Mouse (Mus musculus) forebrain, postnatal 0 days (tissue): ENCODE measurements around the gene Jmjd6. TPM values are rescaled to one million over a fixed set of nuclear protein-coding genes. Genes with fewer than 3 reads are reported as not detected.
A peak's percentile ranks its signal among the peaks of the same experiment; 100 is the strongest.

Experiments used
- ATAC-seq: fragments of 200-750 bp; cut with Nextera tagmentation; 2 replicates; pipeline ENCODE4 v1.8.0; 2017; ENCODE audit warnings: mild to moderate bottlenecking, moderate library complexity
- DNase-seq: peaks from one replicate; pipeline ENCODE4 v3.0.0-alpha.2; 2015
- H3K27ac ChIP-seq: fragments of 300-500 bp; sonication (generic); 2 replicates; pipeline ENCODE4 v1.5.1; 2014; ENCODE audit warnings: low read depth, mild to moderate bottlenecking, antibody characterized with exemption, low read length, moderate library complexity, mixed read lengths
- H3K27me3 ChIP-seq: fragments of 300-500 bp; sonication (generic); 2 replicates; pipeline ENCODE4 v1.6.1; 2014; ENCODE audit warnings: mild to moderate bottlenecking, low read length, mixed read lengths; ENCODE audit not compliant: insufficient read depth
- H3K36me3 ChIP-seq: fragments of 300-500 bp; sonication (generic); 2 replicates; pipeline ENCODE4 v1.6.1; 2014; ENCODE audit warnings: mild to moderate bottlenecking, moderate library complexity; ENCODE audit not compliant: insufficient read depth
- H3K4me1 ChIP-seq: fragments of 300-500 bp; sonication (generic); 2 replicates; pipeline ENCODE4 v1.6.1; 2014; ENCODE audit warnings: antibody characterized with exemption; ENCODE audit not compliant: insufficient read depth
- H3K4me2 ChIP-seq: fragments of 300-500 bp; sonication (generic); 2 replicates; pipeline ENCODE4 v1.6.1; 2014; ENCODE audit warnings: low read depth, mild to moderate bottlenecking, moderate library complexity
- H3K4me3 ChIP-seq: fragments of 300-500 bp; sonication (generic); 2 replicates; pipeline ENCODE4 v1.5.1; 2014; ENCODE audit warnings: low read depth, low read length, mixed read lengths
- H3K9ac ChIP-seq: fragments of 300-500 bp; sonication (generic); 2 replicates; pipeline ENCODE4 v1.6.1; 2014; ENCODE audit warnings: mild to moderate bottlenecking
- H3K9me3 ChIP-seq: fragments of 300-500 bp; sonication (generic); 2 replicates; pipeline ENCODE4 v1.6.1; 2016; ENCODE audit warnings: low read length
- CTCF ChIP-seq: sonication (generic); IDR thresholded peaks from 2 replicates; pipeline ENCODE4 v1.5.1; 2016; ENCODE audit warnings: antibody characterized with exemption, control low read depth, low read depth
- WGBS: fragments of 180-500 bp; shearing (Covaris S2); extraction: QIAGEN DNeasy Blood & Tissue Kit; methylation state at CpG from one replicate; pipeline ENCODE4 v1.1.7; 2014; 5-methylcytosine and 5-hydroxymethylcytosine counted together
- polyA plus RNA-seq: library from polyadenylated mRNA; unstranded; fragments of >200 nt; fragmentation: Nextera tagmentation; extraction: Ambion mirVana; gene quantifications from 2 replicates; pipeline ENCODE4 v1.2.1, GENCODE M21; 2015
- total RNA-seq: library from RNA; depleted of rRNA; stranded (reverse); fragments of >200 nt; gene quantifications from 2 replicates; pipeline ENCODE4 v1.2.3, GENCODE M21; 2014; rRNA removed

Jmjd6 gene
- total RNA-seq, result 41.4 and 55.9 TPM in 2 replicates
- polyA plus RNA-seq, result 48.1 and 50.1 TPM in 2 replicates

DNA sequence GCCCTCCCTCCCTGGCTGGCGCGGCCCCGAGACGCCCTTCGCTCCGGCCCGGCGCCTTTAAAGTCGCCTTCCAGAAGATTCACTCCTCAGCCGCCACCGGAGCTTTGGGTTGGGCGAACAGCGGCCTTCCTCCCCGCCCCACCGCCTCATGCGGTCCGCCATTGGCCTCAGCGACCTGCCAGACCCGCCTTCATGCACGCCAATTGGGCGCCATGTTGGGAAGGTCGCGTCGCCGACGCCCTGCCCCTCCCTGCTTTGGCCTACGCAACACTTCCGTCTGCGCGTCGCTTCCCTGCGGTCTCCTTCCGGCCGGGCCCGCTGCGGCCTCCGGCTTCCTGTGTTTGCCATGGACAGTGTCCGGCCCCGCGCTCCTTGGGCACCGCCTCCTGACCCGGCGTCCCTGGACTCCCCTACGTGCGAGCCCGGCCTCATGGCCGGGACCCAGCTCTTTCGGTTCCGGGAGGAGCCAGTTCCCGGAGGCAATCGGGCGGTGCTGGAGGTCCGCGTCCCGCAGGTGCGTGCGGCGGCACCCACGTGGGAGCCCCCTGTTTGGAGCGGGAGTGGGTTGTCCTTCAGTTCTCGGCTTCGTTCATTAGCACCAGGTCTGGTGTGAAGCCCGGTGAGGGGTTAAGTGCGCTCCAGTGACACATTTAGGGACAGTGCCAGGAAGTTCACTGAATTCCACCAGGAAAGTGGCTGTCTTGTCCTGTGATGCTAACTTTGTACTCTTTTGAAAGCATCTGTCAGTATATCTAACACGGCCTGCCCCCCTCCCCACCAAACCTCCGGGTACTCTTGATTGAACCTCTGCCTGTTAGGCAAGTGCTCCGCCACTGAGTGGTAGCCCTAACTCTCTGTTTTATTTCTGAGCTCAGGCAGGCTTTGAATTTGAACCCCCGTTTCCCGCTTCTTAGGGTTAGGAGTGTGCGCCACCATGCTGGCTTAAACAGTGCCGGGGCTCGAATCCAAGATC, at the start of gene Jmjd6, which contains the start of gene Mettl23:
TSS of gene Jmjd6 (minus strand) at position 189 of the 973 bp plus-strand sequence.
TSS of gene Mettl23 (plus strand) at position 18 of the 973 bp plus-strand sequence.
- ATAC-seq, result peak; percentile 97

DNA sequence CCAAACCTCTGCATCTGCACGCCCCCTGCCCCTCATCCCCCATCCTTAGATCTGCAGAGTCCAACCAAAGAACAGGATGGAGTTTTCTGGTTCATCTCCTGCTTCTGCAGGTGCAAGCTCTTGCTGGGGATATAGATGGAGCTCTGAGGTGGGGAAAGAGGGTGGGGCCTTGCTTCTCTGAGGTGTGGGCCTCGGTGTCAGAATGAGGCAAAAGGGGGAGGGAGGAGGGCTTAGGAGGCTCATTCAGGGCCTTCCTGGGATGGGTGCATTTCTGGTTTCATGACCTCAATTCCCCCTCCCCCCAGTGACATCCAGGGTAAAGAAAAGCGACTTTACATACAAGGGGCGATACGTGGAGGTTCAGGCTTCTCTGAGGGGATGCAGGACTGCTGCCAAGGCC, 43.9 kb upstream of the Jmjd6 start:
- no peak overlapping the region for H3K27ac ChIP-seq
- H3K4me2 ChIP-seq, result no peak overlapping the region
- no peaks in the 10 kb centered on the region for H3K36me3 ChIP-seq
- H3K9ac ChIP-seq, result no peak overlapping the region
- ATAC-seq (no peak), DNase-seq (no peak)
- 54% methylated on average over 5 of the region's 5 CpGs for WGBS
- H3K4me3 ChIP-seq, result no peak overlapping the region
- H3K27me3 ChIP-seq, result no peaks in the 10 kb centered on the region
- H3K9me3 ChIP-seq, result no peaks in the 10 kb centered on the region
- no peaks in the 10 kb centered on the region for H3K4me1 ChIP-seq
- no peak for TF ChIP-seq CTCF

More for the DNA sequence above, at the start of gene Jmjd6, which contains the start of gene Mettl23:
- TF ChIP-seq CTCF, result no peak
- no peaks in the 10 kb centered on the region for H3K9me3 ChIP-seq
- WGBS, result 2% methylated on average over 72 of the region's 72 CpGs
- H3K4me3 ChIP-seq, result peak within 1 kb of the TSS; percentile 85
- H3K9ac ChIP-seq, result peak within 1 kb of the TSS; percentile 92
- H3K36me3 ChIP-seq, result peaks cover 24% of the 10 kb centered on the region
- peak within 1 kb of the TSS; percentile 95 for H3K27ac ChIP-seq
- H3K4me2 ChIP-seq, result peak within 1 kb of the TSS; percentile 82
- no peaks in the 10 kb centered on the region for H3K27me3 ChIP-seq
- H3K4me1 ChIP-seq, result peaks cover 11% of the 10 kb centered on the region; the same call in 1 of the 2 replicates
- DNase-seq, result peak; percentile 97

DNA sequence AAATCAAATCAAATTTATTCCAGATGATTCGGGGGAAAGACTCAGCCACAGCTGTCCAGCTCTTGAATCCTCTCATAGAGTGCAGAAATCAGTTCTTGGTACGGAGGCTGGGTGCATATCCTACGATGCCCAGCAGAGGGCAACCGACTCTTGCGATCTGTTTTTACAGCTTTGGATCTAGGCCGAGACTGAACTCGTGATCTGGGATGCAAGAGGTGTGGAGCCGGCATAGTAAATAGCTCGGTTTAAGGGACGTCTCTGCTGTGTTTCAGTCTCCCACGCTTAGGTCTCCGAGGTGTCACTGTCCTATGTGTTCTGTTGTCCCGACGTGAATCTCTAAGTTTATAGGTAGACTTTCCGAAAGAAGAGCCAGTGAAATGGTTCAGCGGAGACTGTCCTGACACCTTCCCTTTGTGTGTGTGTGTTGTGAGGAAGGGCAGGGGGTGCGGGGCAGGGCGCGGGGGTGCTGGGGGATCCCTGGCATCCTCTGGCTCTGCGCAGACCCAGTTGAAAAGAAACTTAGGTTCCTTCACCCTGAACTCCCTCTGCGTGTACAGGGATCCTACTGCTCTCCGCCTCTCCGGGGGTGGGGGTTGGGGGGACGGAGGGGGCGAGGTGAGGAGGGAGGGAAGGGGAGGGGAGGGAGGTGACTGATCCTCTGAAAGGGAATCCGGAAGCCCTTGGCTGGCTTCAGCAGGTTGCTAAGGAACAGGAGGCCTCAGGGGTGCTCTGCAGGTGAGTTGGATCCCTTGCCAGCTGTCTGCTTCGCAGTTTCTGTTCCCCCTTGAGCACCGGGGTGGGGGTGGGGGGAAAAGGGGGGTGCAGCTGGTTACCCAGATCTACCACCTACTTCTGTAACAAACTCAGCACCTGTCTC, 42.3 kb upstream of the Jmjd6 start:
- DNase-seq (peak; percentile 94), ATAC-seq (peak; percentile 71)
- Histone ChIP-seq H3K4me1 (no peaks in the 10 kb centered on the region), H3K4me2 (peak overlapping the region; percentile 55), H3K4me3 (peak overlapping the region; percentile 20), H3K9me3 (no peaks in the 10 kb centered on the region), H3K27me3 (no peaks in the 10 kb centered on the region), H3K9ac (no peak overlapping the region), H3K27ac (no peak overlapping the region), H3K36me3 (no peaks in the 10 kb centered on the region)
- WGBS, result 2% methylated on average over 27 of the region's 28 CpGs
- TF ChIP-seq CTCF, result peak; percentile 95

DNA sequence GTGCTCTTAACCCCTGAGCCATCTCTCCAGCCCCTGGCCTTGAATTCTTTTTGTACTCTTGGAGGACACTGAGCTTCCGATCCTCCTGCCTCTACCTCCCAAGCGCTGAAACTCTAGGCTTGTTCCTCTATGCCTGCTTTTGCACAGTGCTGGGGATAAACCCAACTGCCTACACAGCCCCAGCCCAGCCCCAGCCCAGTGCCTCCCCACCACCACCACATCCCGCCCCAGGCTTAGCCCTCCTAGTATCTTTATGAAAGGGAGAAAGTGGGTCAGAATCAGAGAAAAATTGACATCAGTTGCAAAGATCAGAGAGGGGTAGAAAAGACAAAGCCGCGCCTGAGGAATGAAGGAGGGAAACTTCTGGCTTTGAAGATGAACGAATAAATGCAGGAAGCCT, 40.8 kb upstream of the Jmjd6 start:
- Histone ChIP-seq H3K4me3 (no peak overlapping the region), H3K27ac (no peak overlapping the region), H3K4me2 (no peak overlapping the region), H3K36me3 (no peaks in the 10 kb centered on the region), H3K9me3 (no peaks in the 10 kb centered on the region), H3K9ac (no peak overlapping the region), H3K4me1 (no peaks in the 10 kb centered on the region), H3K27me3 (no peaks in the 10 kb centered on the region)
- TF ChIP-seq CTCF, result no peak
- DNase-seq (no peak), ATAC-seq (no peak)
- WGBS, result 88% methylated on average over 6 of the region's 6 CpGs

GRCm38 (mm10) chr11:116882446-116882845, 39.2 kb upstream of the Jmjd6 start:
- TF ChIP-seq CTCF, result no peak
- no peak overlapping the region for H3K9ac ChIP-seq
- H3K36me3 ChIP-seq, result no peaks in the 10 kb centered on the region
- DNase-seq (no peak), ATAC-seq (no peak)
- no peak overlapping the region for H3K27ac ChIP-seq
- 74% methylated on average over 10 of the region's 10 CpGs for WGBS
- H3K27me3 ChIP-seq, result no peaks in the 10 kb centered on the region
- H3K9me3 ChIP-seq, result no peaks in the 10 kb centered on the region
- H3K4me2 ChIP-seq, result no peak overlapping the region
- H3K4me3 ChIP-seq, result no peak overlapping the region
- H3K4me1 ChIP-seq, result no peaks in the 10 kb centered on the region

DNA sequence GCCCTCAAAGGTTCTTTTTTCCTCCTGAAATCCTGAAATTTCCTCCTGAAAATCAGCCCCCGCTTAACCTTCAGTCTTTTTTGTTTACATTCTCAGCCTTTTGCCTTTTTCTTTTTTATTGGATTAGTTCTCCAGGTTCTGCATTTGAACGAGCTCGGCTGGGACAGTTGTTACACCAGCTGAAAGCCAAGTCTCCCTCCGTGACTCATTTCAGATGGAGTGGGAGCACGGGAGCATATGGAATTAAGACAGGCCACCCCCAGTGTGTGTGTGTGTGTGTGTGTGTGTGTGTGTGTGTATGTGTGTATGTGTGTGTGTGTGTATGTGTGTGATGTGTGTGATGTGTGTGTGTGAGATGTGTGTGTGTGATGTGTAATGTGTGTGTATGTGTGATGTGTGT, 38.2 kb upstream of the Jmjd6 start:
- no peak overlapping the region for H3K27ac ChIP-seq
- no peaks in the 10 kb centered on the region for H3K4me1 ChIP-seq
- H3K4me2 ChIP-seq, result no peak overlapping the region
- H3K27me3 ChIP-seq, result no peaks in the 10 kb centered on the region
- no peaks in the 10 kb centered on the region for H3K36me3 ChIP-seq
- no peak for ATAC-seq
- no peak for TF ChIP-seq CTCF
- DNase-seq, result no peak
- H3K9me3 ChIP-seq, result no peaks in the 10 kb centered on the region
- H3K4me3 ChIP-seq, result no peak overlapping the region
- H3K9ac ChIP-seq, result no peak overlapping the region
- 51% methylated on average over 5 of the region's 5 CpGs for WGBS
